Mouse (Mus musculus) stomach, embryonic 16.5 days (tissue): Measurements from ENCODE around the gene 2210016L21Rik. TPM values are rescaled to one million over a fixed set of nuclear protein-coding genes. Genes with fewer than 3 reads are reported as not detected.
A peak's percentile ranks its signal among the peaks of the same experiment; 100 is the strongest.

Source experiments
- ATAC-seq: fragments of 200-750 bp; cut with Nextera tagmentation; 2 replicates; pipeline ENCODE4 v1.8.0; 2017; ENCODE audit warnings: moderate number of reproducible peaks, moderate TSS enrichment; ENCODE audit not compliant: insufficient read depth, low FRiP score
- H3K27ac ChIP-seq: fragments of 300-500 bp; sonication (generic); 2 replicates; pipeline ENCODE4 v1.5.1; 2014; ENCODE audit warnings: low read length
- H3K27me3 ChIP-seq: fragments of 300-500 bp; sonication (generic); 2 replicates; pipeline ENCODE4 v1.6.1; 2014; ENCODE audit warnings: low read length, control low read depth, mixed read lengths; ENCODE audit not compliant: control insufficient read depth, insufficient read depth
- H3K36me3 ChIP-seq: fragments of 300-500 bp; sonication (generic); 2 replicates; pipeline ENCODE4 v1.6.1; 2014; ENCODE audit warnings: low read length; ENCODE audit not compliant: control insufficient read depth, insufficient read depth
- H3K4me1 ChIP-seq: fragments of 300-500 bp; sonication (generic); 2 replicates; pipeline ENCODE4 v1.6.1; 2014; ENCODE audit warnings: low read length, control low read depth, mixed read lengths; ENCODE audit not compliant: control insufficient read depth, insufficient read depth
- H3K4me2 ChIP-seq: fragments of 300-500 bp; sonication (generic); 2 replicates; pipeline ENCODE4 v1.6.1; 2014; ENCODE audit warnings: low read depth, low read length, mixed read lengths
- H3K4me3 ChIP-seq: fragments of 300-500 bp; sonication (generic); replicated peaks from 2 replicates; pipeline ENCODE4 v1.5.1; 2014; ENCODE audit warnings: mild to moderate bottlenecking, low read length
- H3K9ac ChIP-seq: fragments of 300-500 bp; sonication (generic); 2 replicates; pipeline ENCODE4 v1.6.1; 2014; ENCODE audit warnings: low read length
- H3K9me3 ChIP-seq: fragments of 300-500 bp; sonication (generic); replicated peaks from 2 replicates; pipeline ENCODE4 v1.6.1; 2016; ENCODE audit warnings: low read length, control low read depth; ENCODE audit not compliant: control insufficient read depth
- WGBS: fragments of 180-500 bp; shearing (Covaris S2); extraction: QIAGEN DNeasy Blood & Tissue Kit; methylation state at CpG from one replicate; pipeline ENCODE4 v1.1.7; 2014; 5-methylcytosine and 5-hydroxymethylcytosine counted together
- polyA plus RNA-seq: library from polyadenylated mRNA; unstranded; fragments of >200 nt; fragmentation: Nextera tagmentation; extraction: Ambion mirVana; gene quantifications from 2 replicates; pipeline ENCODE4 v1.2.1, GENCODE M21; 2015

The 2210016L21Rik gene
- polyA plus RNA-seq, 1 experiment from 2014 or later: 45.6 TPM

DNA sequence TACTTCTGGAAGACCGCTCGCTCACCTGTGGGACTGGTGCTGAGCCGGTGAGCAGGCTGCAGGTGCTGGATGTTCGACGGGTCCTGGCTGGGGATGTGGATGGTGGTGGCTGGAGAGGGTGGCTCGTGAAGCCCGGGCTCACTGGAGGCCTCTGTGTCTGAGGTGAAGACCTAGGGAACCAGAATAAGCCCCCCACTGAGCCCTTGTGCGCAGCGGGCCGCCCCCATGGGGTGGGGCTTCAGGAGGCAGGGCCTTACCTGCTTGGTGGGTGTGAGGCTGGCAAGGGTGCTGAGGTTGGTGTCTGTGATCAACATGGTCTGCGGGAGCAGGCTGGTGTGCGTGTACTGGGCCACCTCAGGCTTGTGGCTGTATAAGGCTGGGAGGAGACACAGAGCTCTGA, 8.7 kb downstream of the 2210016L21Rik start:
- peaks cover 6% of the 10 kb centered on the region; the same call in 1 of the 2 replicates for H3K36me3 ChIP-seq
- no peak overlapping the region for H3K4me3 ChIP-seq

DNA sequence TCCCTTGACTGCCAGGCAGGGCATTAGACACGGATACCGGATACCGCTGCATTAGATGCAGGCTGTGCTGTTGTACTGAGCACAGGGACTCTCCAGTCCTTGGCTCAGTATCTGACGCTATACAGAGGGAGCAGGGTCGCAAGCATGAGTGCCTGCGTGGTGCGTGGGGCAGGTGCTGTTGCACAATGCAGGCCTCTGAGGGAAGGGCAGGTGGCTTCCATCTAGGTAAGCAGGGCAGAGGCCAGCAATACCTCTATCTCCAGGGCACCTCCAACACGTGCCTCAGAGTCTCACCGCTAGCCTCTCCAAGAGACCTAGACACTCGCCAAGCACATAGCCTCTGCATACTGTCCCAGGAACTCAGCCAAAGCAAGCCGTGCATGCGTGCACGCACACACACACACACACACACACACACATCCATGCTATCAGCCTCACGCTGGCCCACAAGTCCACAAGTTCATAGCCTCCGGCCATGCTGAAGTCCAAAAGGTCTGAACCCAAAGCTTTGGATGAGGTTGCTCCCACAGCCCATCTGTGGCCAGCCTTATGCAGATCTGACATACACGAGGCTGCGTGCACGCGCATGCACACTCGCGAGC, 9.4 kb downstream of the 2210016L21Rik start:
- Histone ChIP-seq H3K36me3 (peaks cover 6% of the 10 kb centered on the region; the same call in 1 of the 2 replicates), H3K4me3 (no peak overlapping the region), H3K9me3 (no peaks in the 10 kb centered on the region), H3K27me3 (no peaks in the 10 kb centered on the region), H3K9ac (no peak overlapping the region), H3K4me2 (no peak overlapping the region), H3K4me1 (peaks cover 8% of the 10 kb centered on the region; the same call in 1 of the 2 replicates), H3K27ac (no peak overlapping the region)
- ATAC-seq: no peak
- 79% methylated on average over 21 of the region's 21 CpGs for WGBS

More for the DNA sequence above, 8.7 kb downstream of the 2210016L21Rik start:
- Histone ChIP-seq H3K4me1 (peaks cover 8% of the 10 kb centered on the region; the same call in 1 of the 2 replicates), H3K9me3 (no peaks in the 10 kb centered on the region), H3K9ac (no peak overlapping the region), H3K27me3 (no peaks in the 10 kb centered on the region), H3K4me2 (no peak overlapping the region), H3K27ac (no peak overlapping the region)
- ATAC-seq: no peak
- 72% methylated on average over 12 of the region's 12 CpGs for WGBS

DNA sequence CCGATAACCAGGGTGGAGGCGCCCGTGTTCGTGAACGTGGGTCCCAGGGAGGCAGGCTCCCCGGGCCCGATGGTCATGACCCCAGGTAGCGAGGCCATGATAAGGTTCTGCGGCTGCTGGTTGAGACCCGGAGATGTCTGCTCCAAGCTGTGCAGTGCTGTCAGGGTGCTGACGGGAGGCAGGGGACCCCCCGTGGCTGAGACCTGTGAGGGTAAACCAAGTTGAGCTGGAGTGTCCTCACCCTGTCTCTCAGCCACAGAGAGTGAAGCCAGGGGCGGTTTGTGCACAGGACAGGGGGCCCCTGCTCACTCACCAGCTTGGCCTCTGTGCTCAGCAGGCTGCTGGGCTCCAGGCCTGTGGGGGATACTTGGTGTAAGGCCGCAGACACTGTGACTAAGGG, 11.4 kb downstream of the 2210016L21Rik start:
- no peak overlapping the region for H3K4me2 ChIP-seq
- H3K27me3 ChIP-seq: no peaks in the 10 kb centered on the region
- no peak overlapping the region for H3K9ac ChIP-seq
- no peaks in the 10 kb centered on the region for H3K9me3 ChIP-seq
- H3K27ac ChIP-seq: no peak overlapping the region
- H3K4me1 ChIP-seq: peaks cover 8% of the 10 kb centered on the region; the same call in 1 of the 2 replicates
- no peaks in the 10 kb centered on the region for H3K36me3 ChIP-seq
- whole genome bisulfite sequencing: 86% methylated on average over 14 of the region's 14 CpGs
- no peak overlapping the region for H3K4me3 ChIP-seq
- ATAC-seq: no peak

DNA sequence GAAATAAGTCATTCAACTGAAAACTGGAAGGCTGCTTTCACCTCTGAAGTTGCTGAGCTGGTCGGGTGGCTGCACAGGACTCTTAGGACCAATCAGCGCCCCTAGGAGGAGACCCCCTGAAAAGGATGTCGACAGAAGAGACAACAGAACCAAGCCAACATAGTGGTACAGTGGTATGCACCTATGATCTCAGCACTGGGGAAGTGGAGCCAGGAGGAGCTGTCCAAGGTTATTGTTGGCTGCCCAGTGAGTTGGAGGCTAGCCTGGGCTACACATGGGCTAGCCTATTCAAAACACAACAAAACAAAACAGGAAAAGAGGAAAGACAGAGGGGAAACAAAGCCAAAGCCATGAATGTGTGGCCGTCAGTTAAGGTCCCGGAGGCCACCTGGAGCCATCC, 16.1 kb downstream of the 2210016L21Rik start:
- H3K9me3 ChIP-seq: no peaks in the 10 kb centered on the region; the same call in 1 of the 2 replicates
- no peak for ATAC-seq
- WGBS: 83% methylated on average over 5 of the region's 5 CpGs

DNA sequence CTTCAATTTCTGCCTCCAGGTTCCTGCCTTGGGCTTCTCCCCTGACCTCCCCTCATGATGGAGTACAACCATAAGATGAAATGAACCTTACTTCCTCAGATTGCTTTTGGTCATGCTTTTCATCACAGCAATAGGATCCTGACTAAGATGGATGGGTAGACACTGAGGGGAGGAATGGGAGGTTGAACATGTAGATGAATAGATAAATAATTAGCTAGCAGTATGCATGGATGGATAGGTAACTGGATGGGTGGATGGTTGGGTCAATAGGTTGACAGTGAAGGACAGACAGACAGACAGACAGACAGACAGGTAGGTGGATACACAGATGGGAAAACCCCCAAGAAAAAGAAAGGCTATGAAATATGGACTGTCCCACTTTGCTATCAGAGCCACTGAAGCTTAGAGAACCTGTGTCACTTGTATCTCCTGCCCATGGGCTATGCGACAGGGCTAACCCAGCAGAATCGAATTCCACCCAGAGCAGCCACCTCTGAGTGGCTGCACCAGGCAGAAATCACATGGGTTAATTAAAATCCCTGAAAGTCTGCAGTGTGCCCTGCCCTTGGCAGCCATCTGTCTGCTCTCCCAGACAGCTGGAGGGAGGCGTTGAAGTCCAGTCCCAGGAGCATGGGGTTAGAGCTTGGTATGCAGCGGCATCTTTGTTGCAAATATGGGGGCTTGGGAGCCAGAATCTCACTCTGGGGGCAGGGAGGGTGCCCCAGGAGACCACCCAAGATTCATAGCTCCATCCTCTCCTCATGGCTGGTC, 19.8 kb downstream of the 2210016L21Rik start:
- no peaks in the 10 kb centered on the region; the same call in 1 of the 2 replicates for H3K9me3 ChIP-seq
- H3K4me1 ChIP-seq: 0 out of 2 replicates have a peak, but pooled peaks cover 3% of the 10 kb centered on the region
- WGBS: 31% methylated on average over 4 of the region's 4 CpGs
- no peak overlapping the region for H3K4me3 ChIP-seq
- no peak overlapping the region for H3K9ac ChIP-seq
- no peaks in the 10 kb centered on the region for H3K36me3 ChIP-seq
- no peak for ATAC-seq
- H3K4me2 ChIP-seq: no peak overlapping the region
- H3K27me3 ChIP-seq: no peaks in the 10 kb centered on the region
- no peak overlapping the region for H3K27ac ChIP-seq

More for the DNA sequence above, 16.1 kb downstream of the 2210016L21Rik start:
- no peak overlapping the region for H3K4me3 ChIP-seq
- no peaks in the 10 kb centered on the region for H3K36me3 ChIP-seq
- H3K9ac ChIP-seq: no peak overlapping the region
- no peak overlapping the region for H3K4me2 ChIP-seq
- H3K4me1 ChIP-seq: no peaks in the 10 kb centered on the region
- no peak overlapping the region for H3K27ac ChIP-seq
- H3K27me3 ChIP-seq: no peaks in the 10 kb centered on the region

DNA sequence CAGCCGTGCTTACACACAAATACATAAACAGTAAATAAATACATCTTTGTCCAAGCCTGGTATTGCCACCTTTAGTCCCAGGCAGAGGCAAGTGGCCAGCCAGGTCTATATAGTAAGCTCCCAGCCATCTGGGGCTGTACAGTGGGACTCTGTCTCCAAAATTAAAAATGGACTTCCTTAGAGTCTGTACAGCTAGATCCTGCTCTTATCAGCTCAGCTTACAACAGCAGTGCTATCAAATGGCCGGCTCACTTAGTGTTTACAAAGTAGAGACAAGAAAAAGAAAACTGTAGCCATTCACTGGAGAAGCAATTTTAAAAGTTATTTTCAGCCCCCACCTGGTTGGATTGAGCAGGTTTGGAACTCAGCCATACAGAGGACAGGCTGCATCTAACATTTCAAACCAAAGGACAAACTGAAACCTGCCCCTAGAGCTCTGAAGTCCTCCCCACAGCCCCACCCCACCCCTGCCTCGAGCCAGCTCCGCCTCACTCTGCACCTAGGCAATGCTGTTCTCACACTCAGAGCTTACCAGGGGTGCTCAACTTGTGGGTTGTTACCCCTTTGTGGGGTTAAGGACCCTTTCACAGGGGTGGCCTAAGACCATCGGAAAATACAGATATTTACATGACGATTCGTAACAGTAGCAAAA, 22.5 kb downstream of the 2210016L21Rik start:
- Histone ChIP-seq H3K4me2 (peak overlapping the region; percentile 42), H3K9ac (peak overlapping the region; percentile 43; the same call in 1 of the 2 replicates), H3K9me3 (no peaks in the 10 kb centered on the region), H3K27me3 (no peaks in the 10 kb centered on the region), H3K4me3 (peak overlapping the region; percentile 17; the same call in 1 of the 2 replicates), H3K4me1 (0 out of 2 replicates have a peak, but pooled peaks cover 3% of the 10 kb centered on the region), H3K36me3 (no peaks in the 10 kb centered on the region), H3K27ac (peak overlapping the region; percentile 90)
- ATAC-seq: peak; percentile 69
- WGBS: 24% methylated on average over 7 of the region's 7 CpGs

DNA sequence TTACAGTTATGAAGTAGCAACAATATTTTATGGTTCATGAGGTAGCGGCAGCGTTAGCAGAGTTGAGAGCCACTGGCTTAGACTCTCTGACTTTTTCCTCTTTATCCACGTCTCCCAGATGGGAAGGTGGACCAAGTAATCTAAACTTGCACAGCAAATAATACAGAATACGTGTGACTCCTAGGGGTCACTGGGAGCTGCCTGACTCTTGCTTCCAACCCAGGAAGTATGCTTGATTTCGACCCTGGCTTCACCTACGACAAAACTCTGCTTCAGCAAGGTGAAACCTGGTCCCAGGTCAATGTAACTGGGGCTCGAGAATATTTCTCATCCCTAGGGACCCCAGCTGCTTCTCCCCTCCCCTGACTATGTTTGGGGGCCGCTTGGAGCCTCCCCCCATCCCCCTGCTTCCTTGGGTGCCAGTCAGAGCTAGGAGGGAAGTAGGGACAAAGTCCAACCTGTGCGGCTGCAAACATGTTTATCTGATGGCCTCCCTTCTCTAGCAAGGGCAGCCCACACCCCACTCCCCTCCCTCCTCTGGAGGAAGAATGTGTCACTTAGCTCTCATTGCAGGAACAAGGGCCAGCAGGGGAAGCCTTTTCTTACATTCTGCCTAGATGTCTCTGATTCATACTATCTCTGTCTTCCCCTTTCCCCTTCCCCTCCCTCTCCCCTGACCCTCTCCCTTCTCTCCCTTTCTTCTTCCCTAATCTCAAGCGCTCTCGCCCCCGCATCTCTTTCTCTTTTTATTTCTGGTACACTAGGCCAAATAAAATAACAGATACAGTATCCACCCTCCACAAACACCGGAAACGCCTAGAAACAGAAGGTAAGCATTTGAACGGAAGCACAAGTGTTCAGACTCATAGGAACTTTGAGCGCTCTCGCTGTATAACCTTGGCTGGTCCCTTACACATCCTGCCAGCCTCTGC, 23.3 kb downstream of the 2210016L21Rik start:
- H3K9me3 ChIP-seq: no peaks in the 10 kb centered on the region
- peak overlapping the region; percentile 42 for H3K4me2 ChIP-seq
- WGBS: 35% methylated on average over 17 of the region's 17 CpGs
- H3K4me1 ChIP-seq: 0 out of 2 replicates have a peak, but pooled peaks cover 3% of the 10 kb centered on the region
- H3K27me3 ChIP-seq: no peaks in the 10 kb centered on the region
- peak overlapping the region; percentile 17; the same call in 1 of the 2 replicates for H3K4me3 ChIP-seq
- H3K27ac ChIP-seq: peak overlapping the region; percentile 90
- peak overlapping the region; percentile 43; the same call in 1 of the 2 replicates for H3K9ac ChIP-seq
- peak; percentile 82 for ATAC-seq
- no peaks in the 10 kb centered on the region for H3K36me3 ChIP-seq

DNA sequence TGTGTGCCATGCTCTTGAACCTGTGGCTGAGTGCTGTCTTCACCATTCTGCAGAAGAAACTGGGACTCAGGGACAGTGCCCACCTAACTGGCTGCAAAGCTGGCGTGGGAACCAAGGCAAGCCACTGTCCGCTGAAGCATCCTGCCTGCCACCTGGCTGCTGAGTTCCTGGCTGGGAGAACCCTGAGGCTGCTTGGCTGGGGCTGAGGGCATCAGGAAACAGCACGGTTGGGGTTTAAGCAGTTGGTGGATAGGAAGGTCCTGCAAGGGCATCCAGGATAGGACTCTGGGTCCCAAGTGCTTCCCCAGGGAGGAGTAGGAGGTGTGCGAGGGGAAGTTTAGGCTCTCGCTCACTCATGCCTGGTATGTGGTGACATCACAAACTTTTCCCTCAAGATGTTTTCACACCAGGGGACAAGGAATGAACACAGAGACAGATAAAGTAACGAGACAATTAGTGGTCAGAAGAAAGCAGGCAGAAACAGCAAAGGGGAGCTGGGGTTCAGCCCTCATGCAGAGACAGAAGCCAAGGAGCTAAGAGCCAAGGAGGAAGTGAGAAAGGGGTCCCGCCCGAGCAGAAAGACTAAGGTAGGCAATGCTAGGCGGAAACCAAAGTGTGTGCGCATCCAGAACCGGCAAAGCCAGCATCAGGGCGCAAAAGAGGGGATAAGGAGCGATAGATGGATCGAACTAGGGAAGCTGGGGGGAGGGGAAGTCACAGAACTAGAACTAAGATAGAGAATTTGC, 25.7 kb downstream of the 2210016L21Rik start:
- H3K27ac ChIP-seq: peak overlapping the region; percentile 87
- H3K36me3 ChIP-seq: no peaks in the 10 kb centered on the region
- H3K4me2 ChIP-seq: peak overlapping the region; percentile 45
- H3K4me1 ChIP-seq: 0 out of 2 replicates have a peak, but pooled peaks cover 3% of the 10 kb centered on the region
- ATAC-seq: no peak
- no peaks in the 10 kb centered on the region for H3K27me3 ChIP-seq
- H3K9me3 ChIP-seq: no peaks in the 10 kb centered on the region
- 27% methylated on average over 14 of the region's 14 CpGs for WGBS
- H3K4me3 ChIP-seq: peak overlapping the region; percentile 50
- 0 out of 2 replicates have a peak overlapping the region, but pooled peaks have one; percentile 1 for H3K9ac ChIP-seq
